Mouse (Mus musculus): ENCODE results near the gene Ciapin1.
A peak's percentile ranks its signal among the peaks of the same experiment; 100 is the strongest.

Ciapin1 gene

GRCm38 (mm10) chr8:94810153-94810552 is 28.0 kb downstream of the Ciapin1 start, which contains the start of gene Ccl17:
Ccl17 (plus strand) TSS chr8:94810453.
- DNase-seq (ENCODE audit: low read depth in 2 of 2, low spot score in 2 of 2) = no peak

GRCm38 (mm10) chr8:94808372-94808771 is 29.8 kb downstream of the Ciapin1 start:
- no peak for DNase-seq (ENCODE audit: low read depth in 2 of 2, low spot score in 2 of 2)

- no peak for DNase-seq (ENCODE audit: low read depth in 2 of 2, low spot score in 2 of 2)
Observed at GRCm38 (mm10) chr8:94807506-94807905, 30.7 kb downstream of the Ciapin1 start.

GRCm38 (mm10) chr8:94805811-94806210 is 32.3 kb downstream of the Ciapin1 start:
- DNase-seq (ENCODE audit: low read depth in 2 of 2, low spot score in 2 of 2) = no peak

GRCm38 (mm10) chr8:94804546-94805340 is 33.4 kb downstream of the Ciapin1 start:
- DNase-seq (ENCODE audit: low read depth in 2 of 2, low spot score in 2 of 2) = no peak

- DNase-seq (ENCODE audit: low read depth in 2 of 2, low spot score in 2 of 2) = no peak
Observed at GRCm38 (mm10) chr8:94803551-94803950, 34.6 kb downstream of the Ciapin1 start.

GRCm38 (mm10) chr8:94802375-94802774 is 35.8 kb downstream of the Ciapin1 start:
- no peak for DNase-seq (ENCODE audit: low read depth in 2 of 2, low spot score in 2 of 2)

GRCm38 (mm10) chr8:94801293-94802095 is 36.7 kb downstream of the Ciapin1 start:
- no peak for DNase-seq (ENCODE audit: low read depth in 2 of 2, low spot score in 2 of 2)

- no peak for DNase-seq (ENCODE audit: low read depth in 2 of 2, low spot score in 2 of 2)
Observed at GRCm38 (mm10) chr8:94800278-94800968, 37.7 kb downstream of the Ciapin1 start.

- DNase-seq (ENCODE audit: low read depth in 2 of 2, low spot score in 2 of 2) = no peak
Observed at GRCm38 (mm10) chr8:94794782-94795181, 43.4 kb downstream of the Ciapin1 start.

- no peak for DNase-seq (ENCODE audit: low read depth in 2 of 2, low spot score in 2 of 2)
Observed at GRCm38 (mm10) chr8:94794368-94794767, 43.8 kb downstream of the Ciapin1 start.

- no peak for DNase-seq (ENCODE audit: low read depth in 2 of 2, low spot score in 2 of 2)
Observed at GRCm38 (mm10) chr8:94789256-94789955, 48.8 kb downstream of the Ciapin1 start.

- no peak for DNase-seq (ENCODE audit: low read depth in 2 of 2, low spot score in 2 of 2)
Observed at GRCm38 (mm10) chr8:94787524-94788501, 50.3 kb downstream of the Ciapin1 start.

- DNase-seq (ENCODE audit: low read depth in 2 of 2, low spot score in 2 of 2) = no peak
Observed at GRCm38 (mm10) chr8:94785995-94786595, 52.1 kb downstream of the Ciapin1 start.

- peak in 1 of 2 experiments; percentile 9 for DNase-seq (ENCODE audit: low read depth in 2 of 2, low spot score in 2 of 2)
Observed at GRCm38 (mm10) chr8:94785247-94785985, 52.7 kb downstream of the Ciapin1 start.

- no peak for DNase-seq (ENCODE audit: low read depth in 2 of 2, low spot score in 2 of 2)
Observed at GRCm38 (mm10) chr8:94783890-94784289, 54.3 kb downstream of the Ciapin1 start.

- DNase-seq (ENCODE audit: low read depth in 2 of 2, low spot score in 2 of 2) = no peak
Observed at GRCm38 (mm10) chr8:94781838-94782235, 56.3 kb downstream of the Ciapin1 start.

- no peak for DNase-seq (ENCODE audit: low read depth in 2 of 2, low spot score in 2 of 2)
Observed at GRCm38 (mm10) chr8:94781155-94781837, 56.9 kb downstream of the Ciapin1 start.

All from CD8-positive naive resting alpha-beta T cell, adult 2 months (primary cell).